Comparison of ENCODE assay signal across 8 mouse cellular contexts in the genomic region with DNA sequence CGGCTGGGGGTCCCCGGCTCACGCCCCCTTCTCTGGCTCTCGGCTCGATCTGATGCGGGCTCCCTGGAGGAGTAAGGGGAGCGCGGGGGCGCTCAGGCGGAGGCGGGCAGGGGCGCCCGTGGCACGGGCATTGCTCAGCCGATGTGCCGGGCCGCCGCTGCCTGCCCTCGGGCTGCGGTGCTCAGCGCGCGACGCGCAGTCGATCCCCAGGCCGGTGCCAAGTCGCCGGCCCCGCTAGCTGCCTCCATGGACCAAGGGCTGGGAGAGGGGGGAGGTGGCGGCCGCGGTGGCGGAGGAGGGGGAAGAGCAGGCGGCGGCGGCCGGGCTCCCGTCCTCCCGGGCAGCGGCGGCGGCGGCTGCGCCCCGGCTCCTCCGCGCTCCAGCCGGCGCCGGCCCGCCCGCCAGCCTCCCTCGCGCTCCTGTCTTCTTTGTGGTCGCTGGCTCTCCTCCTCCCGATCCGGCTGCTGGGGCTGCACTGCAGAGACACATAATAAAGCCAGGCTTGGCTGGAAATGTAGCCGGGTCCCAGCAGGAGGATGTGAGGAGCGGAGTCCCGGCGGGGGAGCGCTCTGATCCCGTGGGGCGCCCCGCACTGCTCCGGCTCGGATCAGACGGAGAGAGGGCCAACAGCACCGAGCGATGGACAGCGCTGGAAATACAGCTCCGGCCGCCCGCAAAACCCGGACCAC. TPM values are rescaled to one million over a fixed set of nuclear protein-coding genes. Genes with fewer than 3 reads are reported as not detected.
DNase-seq lines count a peak whose midpoint lies in the region; ATAC-seq lines count a peak whose summit lies in the region.

No protein-coding gene starts in this region.

- H3K4me3 ChIP-seq in intestine, embryonic 14.5 days (ENCODE audit: low read depth, low read length): peak overlapping the region; percentile 79

- no peaks in the 10 kb centered on the region for H3K9me3 ChIP-seq in intestine, embryonic 14.5 days (ENCODE audit: control insufficient read depth, low read length)

- H3K4me1 ChIP-seq in intestine, embryonic 14.5 days (replicated peaks; ENCODE audit: control insufficient read depth, insufficient read depth, low read length): peaks cover 19% of the 10 kb centered on the region

- intact Hi-C loops in left cerebral cortex, postnatal 10 days (cut with DNase I): loop anchor here (5.0 kb wide), 2 partner anchors 62 to 243 kb away; no protein-coding TSS in a partner anchor

- peak; percentile 72 for DNase-seq in adrenal gland, adult 8-10 months
- peak; percentile 85 for DNase-seq in embryo, embryonic 10.5 days (ENCODE audit: low spot score)
- peak; percentile 82 for DNase-seq in gastrocnemius, postnatal 25 days
- peak; percentile 88 for DNase-seq in intestine, embryonic 14.5 days (ENCODE audit: low spot score)
- DNase-seq in left cerebral cortex, postnatal 10 days (ENCODE audit: extremely low spot score in 1 of 2, low spot score in 2 of 2): peak; percentile 67 to 93
- peak; percentile 84 to 91 for DNase-seq in lung, postnatal 4 days
- DNase-seq in right cerebral cortex, postnatal 25 days: peak; percentile 75
- DNase-seq in thymus, postnatal 14 days: no peak

- H3K27me3 ChIP-seq in intestine, embryonic 14.5 days (replicated peaks; ENCODE audit: control insufficient read depth, insufficient read depth, low read length): peaks cover 32% of the 10 kb centered on the region

- WGBS in intestine, embryonic 14.5 days: under 1% methylated on average over 37 of the region's 76 CpGs

- peak overlapping the region; percentile 91 for H3K4me2 ChIP-seq in intestine, embryonic 14.5 days (ENCODE audit: low read length)

- peak; percentile 54 for ATAC-seq in intestine, embryonic 14.5 days (replicated peaks; ENCODE audit: low FRiP score, low TSS enrichment, low read depth)

- peak overlapping the region; percentile 97 for H3K27ac ChIP-seq in intestine, embryonic 14.5 days (ENCODE audit: low read depth)

- no peaks in the 10 kb centered on the region for H3K36me3 ChIP-seq in intestine, embryonic 14.5 days (ENCODE audit: control insufficient read depth, insufficient read depth, low read length)

- H3K9ac ChIP-seq in intestine, embryonic 14.5 days (ENCODE audit: low read length): peak overlapping the region; percentile 91

RNA-seq across cellular contexts. Expression of gene Zfp423, which starts 0.8 kb away (rescaled TPM):
- total RNA-seq in adrenal gland, adult 8-10 months (2022): 10 to 100 TPM; 18.3 to 47.9 (median 33.8) TPM
- total RNA-seq in gastrocnemius, postnatal 25 days (2021): 10 to 100 TPM; 15.6 to 16.4 TPM
- 8.7 and 10.5 TPM in 2 replicates for polyA plus RNA-seq in intestine, embryonic 14.5 days (2014; fragmentation: Nextera tagmentation; extraction: Ambion mirVana)
- total RNA-seq in left cerebral cortex, postnatal 10 days (2021): 10 to 100 TPM; 18.2 to 26.0 TPM
